Mouse (Mus musculus) hindbrain, embryonic 10.5 days (tissue): Measurements from ENCODE around the gene Lyl1. TPM values are rescaled to one million over a fixed set of nuclear protein-coding genes. Genes with fewer than 3 reads are reported as not detected.
"Not testable (repeated sequence)": the region's sequence is repeated elsewhere in the genome, so short reads cannot be mapped to it uniquely, and the experiment has no call there.

Source experiments
- DNase-seq: peaks from one replicate; pipeline ENCODE4 v3.0.0-alpha.2; 2017; ENCODE audit warnings: low spot score
- H3K27ac ChIP-seq: fragments of 300-500 bp; sonication (generic); 2 replicates; pipeline ENCODE4 v1.5.1; 2016; ENCODE audit warnings: mild to moderate bottlenecking, moderate library complexity
- H3K27me3 ChIP-seq: fragments of 300-500 bp; sonication (generic); 2 replicates; pipeline ENCODE4 v1.6.1; 2016; ENCODE audit warnings: mild to moderate bottlenecking; ENCODE audit not compliant: poor library complexity, insufficient read depth, severe bottlenecking
- H3K36me3 ChIP-seq: fragments of 300-500 bp; sonication (generic); 2 replicates; pipeline ENCODE4 v1.6.1; 2016; ENCODE audit warnings: mild to moderate bottlenecking, moderate library complexity
- H3K4me1 ChIP-seq: fragments of 300-500 bp; sonication (generic); replicated peaks from 2 replicates; pipeline ENCODE4 v1.6.1; 2016; ENCODE audit warnings: mild to moderate bottlenecking
- H3K4me3 ChIP-seq: fragments of 300-500 bp; sonication (generic); 2 replicates; pipeline ENCODE4 v1.5.1; 2016; ENCODE audit warnings: mild to moderate bottlenecking, moderate library complexity
- H3K9me3 ChIP-seq: fragments of 300-500 bp; sonication (generic); 2 replicates; pipeline ENCODE4 v1.6.1; 2016; ENCODE audit warnings: mild to moderate bottlenecking, moderate library complexity
- WGBS: fragments of 180-500 bp; shearing (Covaris S2); methylation state at CpG from one replicate; pipeline ENCODE4 v1.1.7; 2016; 5-methylcytosine and 5-hydroxymethylcytosine counted together
- polyA plus RNA-seq: library from polyadenylated mRNA; unstranded; fragments of >200 nt; fragmentation: Nextera tagmentation; extraction: Ambion mirVana; gene quantifications from 2 replicates; pipeline ENCODE4 v1.2.1, GENCODE M21; 2016

The Lyl1 gene
- polyA plus RNA-seq, 1 experiment from 2014 or later, result 6.5 TPM

GRCm38 (mm10) chr8:84661458-84661871 lies 39.8 kb upstream of the Lyl1 start:
- H3K36me3 ChIP-seq, result 0 out of 2 replicates have a peak, but pooled peaks cover 3% of the 10 kb centered on the region
- H3K9me3 ChIP-seq, result no peaks in the 10 kb centered on the region
- H3K4me1 ChIP-seq, result peaks cover 81% of the 10 kb centered on the region
- peak overlapping the region; percentile 97 for H3K4me3 ChIP-seq
- H3K27me3 ChIP-seq, result no peaks in the 10 kb centered on the region
- peak; percentile 66 for DNase-seq
- peak overlapping the region; percentile 95 for H3K27ac ChIP-seq
- whole genome bisulfite sequencing, result under 1% methylated on average over 24 of the region's 24 CpGs

GRCm38 (mm10) chr8:84661961-84662571 lies 39.2 kb upstream of the Lyl1 start:
- H3K27me3 ChIP-seq, result no peaks in the 10 kb centered on the region
- under 1% methylated on average over 61 of the region's 61 CpGs for WGBS
- H3K4me1 ChIP-seq, result peaks cover 76% of the 10 kb centered on the region
- H3K4me3 ChIP-seq, result peak overlapping the region; percentile 97
- no peaks in the 10 kb centered on the region for H3K9me3 ChIP-seq
- H3K27ac ChIP-seq, result peak overlapping the region; percentile 95
- 0 out of 2 replicates have a peak, but pooled peaks cover 3% of the 10 kb centered on the region for H3K36me3 ChIP-seq
- DNase-seq, result no peak

- WGBS, result under 1% methylated on average over 27 of the region's 27 CpGs
- peak; percentile 95 for DNase-seq
- H3K36me3 ChIP-seq, result 0 out of 2 replicates have a peak, but pooled peaks cover 3% of the 10 kb centered on the region
Measured at GRCm38 (mm10) chr8:84662581-84663065, 38.6 kb upstream of the Lyl1 start, which contains the start of gene Ier2. TSS of gene Ier2 (minus strand) at chr8:84662852.

GRCm38 (mm10) chr8:84663483-84664327 lies 37.6 kb upstream of the Lyl1 start:
- Histone ChIP-seq H3K27ac (peak overlapping the region; percentile 95), H3K27me3 (no peaks in the 10 kb centered on the region), H3K4me1 (peaks cover 63% of the 10 kb centered on the region), H3K9me3 (no peaks in the 10 kb centered on the region), H3K4me3 (peak overlapping the region; percentile 97), H3K36me3 (peaks cover 14% of the 10 kb centered on the region)
- WGBS, result 3% methylated on average over 43 of the region's 43 CpGs
- peak; percentile 97 for DNase-seq

More at GRCm38 (mm10) chr8:84662581-84663065, 38.6 kb upstream of the Lyl1 start, which contains the start of gene Ier2:
- Histone ChIP-seq H3K9me3 (no peaks in the 10 kb centered on the region), H3K4me3 (peak within 1 kb of the TSS; percentile 97), H3K27ac (peak within 1 kb of the TSS; percentile 95), H3K27me3 (no peaks in the 10 kb centered on the region), H3K4me1 (peaks cover 70% of the 10 kb centered on the region)

GRCm38 (mm10) chr8:84664566-84665384 lies 36.5 kb upstream of the Lyl1 start:
- Histone ChIP-seq H3K27me3 (no peaks in the 10 kb centered on the region), H3K4me1 (peaks cover 53% of the 10 kb centered on the region), H3K27ac (peak overlapping the region; percentile 95), H3K9me3 (no peaks in the 10 kb centered on the region), H3K4me3 (peak overlapping the region; percentile 97), H3K36me3 (peaks cover 24% of the 10 kb centered on the region)
- peak; percentile 83 for DNase-seq
- under 1% methylated on average over 29 of the region's 29 CpGs for WGBS

GRCm38 (mm10) chr8:84665385-84665893 lies 35.8 kb upstream of the Lyl1 start:
- Histone ChIP-seq H3K4me3 (peak overlapping the region; percentile 97), H3K4me1 (peaks cover 46% of the 10 kb centered on the region), H3K27me3 (no peaks in the 10 kb centered on the region), H3K36me3 (peaks cover 30% of the 10 kb centered on the region), H3K27ac (peak overlapping the region; percentile 95), H3K9me3 (no peaks in the 10 kb centered on the region)
- no peak for DNase-seq
- 3% methylated on average over 14 of the region's 14 CpGs for WGBS

- Histone ChIP-seq H3K9me3 (no peaks in the 10 kb centered on the region), H3K4me1 (peaks cover 22% of the 10 kb centered on the region), H3K27me3 (no peaks in the 10 kb centered on the region), H3K36me3 (peaks cover 57% of the 10 kb centered on the region), H3K4me3 (no peak overlapping the region), H3K27ac (no peak overlapping the region)
- WGBS, result 76% methylated on average over 1 of the region's 1 CpGs
- no peak for DNase-seq
Measured at GRCm38 (mm10) chr8:84668081-84668480, 33.2 kb upstream of the Lyl1 start.

- peaks cover 65% of the 10 kb centered on the region for H3K36me3 ChIP-seq
- H3K4me3 ChIP-seq, result no peak overlapping the region
- peaks cover 16% of the 10 kb centered on the region for H3K4me1 ChIP-seq
- WGBS, result 88% methylated on average over 6 of the region's 6 CpGs
- DNase-seq, result no peak
- H3K27me3 ChIP-seq, result no peaks in the 10 kb centered on the region
- no peak overlapping the region for H3K27ac ChIP-seq
- H3K9me3 ChIP-seq, result no peaks in the 10 kb centered on the region
Measured at GRCm38 (mm10) chr8:84668731-84669485, 32.3 kb upstream of the Lyl1 start.

- H3K4me3 ChIP-seq, H3K27me3 ChIP-seq, DNase-seq, H3K27ac ChIP-seq, H3K9me3 ChIP-seq: not testable (repeated sequence)
- WGBS, result 91% methylated on average over 5 of the region's 5 CpGs
- H3K4me1 ChIP-seq, result peaks cover 11% of the 10 kb centered on the region
- peaks cover 80% of the 10 kb centered on the region for H3K36me3 ChIP-seq
Measured at GRCm38 (mm10) chr8:84670295-84671006, 30.8 kb upstream of the Lyl1 start.

GRCm38 (mm10) chr8:84677305-84677704 lies 24.0 kb upstream of the Lyl1 start:
- Histone ChIP-seq H3K36me3 (peaks cover 86% of the 10 kb centered on the region), H3K27ac (no peak overlapping the region), H3K4me3 (no peak overlapping the region), H3K9me3 (no peaks in the 10 kb centered on the region), H3K4me1 (no peaks in the 10 kb centered on the region), H3K27me3 (no peaks in the 10 kb centered on the region)
- WGBS, result 96% methylated on average over 5 of the region's 5 CpGs
- DNase-seq, result no peak

GRCm38 (mm10) chr8:84681476-84681875 lies 19.8 kb upstream of the Lyl1 start:
- Histone ChIP-seq H3K36me3 (peaks cover 73% of the 10 kb centered on the region), H3K4me1 (peaks cover 21% of the 10 kb centered on the region), H3K27me3 (no peaks in the 10 kb centered on the region), H3K4me3 (no peak overlapping the region), H3K27ac (no peak overlapping the region), H3K9me3 (no peaks in the 10 kb centered on the region)
- 89% methylated on average over 2 of the region's 2 CpGs for WGBS
- DNase-seq, result no peak
